Mouse (Mus musculus): Measurements from ENCODE around the gene Rasl10a.

GRCm38 (mm10) chr11:5015720-5016119 lies 42.2 kb upstream of the Rasl10a start:
- TF ChIP-seq GATA1 (IDR thresholded peaks at IDR 0.05; ENCODE audit: low read length) (no peak), TAL1 (IDR thresholded peaks at IDR 0.05; ENCODE audit: low read length) (no peak)
